Mouse (Mus musculus) kidney, postnatal 4 days (tissue): ENCODE measurements around the gene Efcab3.

Source experiments
- DNase-seq, 2 experiments: peaks; one replicate each; pipeline ENCODE4 v3.0.0; 2021; ENCODE audit warnings: mixed read lengths in 2 of 2

Efcab3 gene

DNA sequence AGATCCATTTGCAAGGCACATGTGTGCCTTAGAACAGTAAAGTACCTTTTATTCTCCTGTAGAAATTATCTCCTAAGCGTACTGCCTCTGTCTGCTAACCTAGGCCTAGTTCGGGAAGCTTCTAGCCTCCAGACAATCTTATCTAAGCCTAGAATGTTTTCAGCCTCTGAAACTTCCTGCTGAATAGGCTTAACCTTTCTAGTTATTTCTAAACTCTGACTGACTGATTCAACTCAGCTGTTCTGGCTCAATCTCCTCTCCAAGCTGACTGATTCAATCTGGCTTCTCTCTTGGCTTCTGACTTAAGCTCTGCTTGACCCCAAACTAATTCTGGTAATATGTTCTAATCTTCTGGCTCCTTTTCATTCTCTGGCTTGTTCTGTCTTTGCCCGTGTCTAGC lies 86.0 kb downstream of the Efcab3 start:
- no peak for DNase-seq

DNA sequence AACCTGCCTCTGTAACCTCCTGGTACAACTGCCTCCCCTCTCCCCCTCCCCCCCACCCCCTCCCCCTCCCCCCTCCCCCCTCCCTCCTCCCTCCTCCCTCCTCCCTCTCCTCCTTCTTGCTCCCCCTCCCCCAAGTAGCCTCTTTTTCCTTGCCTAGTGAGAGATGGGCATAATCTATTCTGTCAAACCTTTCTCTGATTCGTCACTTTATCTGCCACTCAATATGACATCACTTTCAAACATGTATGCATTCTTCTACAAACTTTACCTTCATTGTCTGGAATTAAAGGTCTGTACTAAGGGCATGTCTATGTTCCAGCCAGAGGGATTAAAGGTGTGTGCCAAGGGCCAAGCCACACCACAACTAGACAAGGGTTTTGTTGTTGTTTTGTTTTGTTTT lies 86.4 kb downstream of the Efcab3 start:
- no peak for DNase-seq

DNA sequence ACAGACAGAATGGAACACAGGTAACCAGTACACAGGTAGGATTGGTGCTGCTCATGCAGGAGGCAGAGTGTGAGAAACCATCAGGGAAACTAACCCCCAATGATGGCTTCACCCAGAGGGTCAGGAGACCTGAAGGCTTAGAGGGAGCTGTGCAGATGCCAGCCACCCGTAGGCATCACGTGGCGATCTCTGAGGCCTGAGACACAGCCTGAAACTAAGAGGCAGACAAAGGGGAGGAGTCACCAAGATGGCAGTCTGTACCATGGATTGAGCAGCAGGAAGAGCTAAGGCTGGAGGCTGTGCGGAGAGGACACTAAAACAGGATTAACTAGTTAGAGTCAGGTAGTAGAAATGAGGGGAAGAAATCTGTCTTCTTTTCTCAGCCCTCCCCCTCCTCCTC lies 87.3 kb downstream of the Efcab3 start:
- no peak for DNase-seq

DNA sequence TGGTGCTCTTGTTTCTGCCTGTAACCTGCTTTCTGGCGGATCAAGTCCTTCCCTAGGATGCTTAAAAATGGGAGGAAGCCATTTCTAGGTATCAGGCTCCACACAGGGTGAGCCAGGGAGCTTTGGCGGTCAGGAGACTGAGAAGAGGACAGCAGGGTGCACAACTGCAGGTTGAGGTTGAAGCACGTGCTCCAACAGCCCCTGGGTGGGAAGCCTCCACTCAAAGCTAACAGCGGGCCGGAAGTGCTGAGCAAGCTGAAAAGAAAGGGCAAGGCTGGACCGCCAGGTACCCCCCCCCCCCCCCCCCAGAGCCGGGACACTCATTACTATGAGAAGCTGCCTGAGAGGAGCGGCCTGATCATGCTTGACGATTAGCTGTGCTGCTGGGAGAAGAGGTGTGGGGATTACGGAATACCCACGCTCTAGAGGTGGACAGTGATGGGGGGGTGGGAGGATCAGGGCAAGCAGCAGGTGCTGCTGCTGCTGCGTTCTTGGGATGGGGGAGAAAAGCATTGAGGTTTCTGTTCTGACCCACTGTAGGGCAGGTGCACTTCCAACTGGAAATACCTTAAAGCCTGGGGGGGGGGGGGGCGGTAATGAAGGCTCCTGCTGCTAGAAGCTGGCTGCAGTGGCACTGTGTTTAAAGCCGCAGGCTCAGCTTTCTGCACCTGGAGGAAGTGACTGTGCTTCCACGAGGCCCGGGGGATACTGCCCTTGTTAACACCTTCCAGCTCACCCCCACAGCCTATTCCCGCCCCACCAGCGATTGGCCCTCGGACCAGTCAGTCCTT lies 88.0 kb downstream of the Efcab3 start:
- DNase-seq: peak in 1 of 2 experiments; percentile 37

DNA sequence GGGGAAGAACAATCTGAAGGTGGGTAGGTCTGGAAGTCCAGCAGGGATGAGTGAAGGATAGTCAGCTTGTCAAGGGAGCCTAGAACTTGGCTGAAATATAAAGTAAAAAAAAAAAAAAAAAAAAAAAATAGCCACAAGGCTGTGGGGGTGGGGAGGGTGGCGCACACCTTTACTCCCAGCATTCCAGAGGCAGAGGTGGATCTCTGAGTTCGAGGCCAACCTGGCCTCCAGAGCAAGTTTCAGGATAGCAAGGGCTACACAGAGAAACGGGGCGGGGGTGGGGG lies 88.6 kb downstream of the Efcab3 start:
- no peak for DNase-seq

DNA sequence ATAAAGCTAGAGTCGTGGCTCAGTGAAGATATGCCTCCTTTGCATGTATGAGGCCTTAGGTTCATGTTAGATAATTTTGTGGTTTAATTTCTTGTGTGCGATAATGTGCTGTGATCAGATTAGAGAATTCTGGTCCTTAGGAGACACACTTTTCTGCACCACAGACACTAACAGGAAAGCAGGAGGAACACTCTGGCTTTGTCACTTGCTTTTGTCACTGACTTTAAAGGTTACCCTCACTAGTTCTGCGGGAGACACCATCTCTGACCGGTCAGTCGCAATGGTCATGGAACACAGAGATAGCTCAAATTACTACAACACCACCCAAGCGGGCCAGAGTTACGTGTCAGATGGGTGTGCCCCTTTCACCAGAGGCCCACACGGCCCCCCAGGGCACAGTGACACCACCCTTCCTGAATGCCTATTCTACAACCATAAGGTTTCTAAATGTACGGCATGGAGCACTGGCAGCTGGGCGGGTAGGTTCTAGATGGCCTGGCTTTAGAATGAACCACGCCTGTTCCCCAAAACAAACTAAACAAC lies 89.0 kb downstream of the Efcab3 start:
- DNase-seq: no peak

DNA sequence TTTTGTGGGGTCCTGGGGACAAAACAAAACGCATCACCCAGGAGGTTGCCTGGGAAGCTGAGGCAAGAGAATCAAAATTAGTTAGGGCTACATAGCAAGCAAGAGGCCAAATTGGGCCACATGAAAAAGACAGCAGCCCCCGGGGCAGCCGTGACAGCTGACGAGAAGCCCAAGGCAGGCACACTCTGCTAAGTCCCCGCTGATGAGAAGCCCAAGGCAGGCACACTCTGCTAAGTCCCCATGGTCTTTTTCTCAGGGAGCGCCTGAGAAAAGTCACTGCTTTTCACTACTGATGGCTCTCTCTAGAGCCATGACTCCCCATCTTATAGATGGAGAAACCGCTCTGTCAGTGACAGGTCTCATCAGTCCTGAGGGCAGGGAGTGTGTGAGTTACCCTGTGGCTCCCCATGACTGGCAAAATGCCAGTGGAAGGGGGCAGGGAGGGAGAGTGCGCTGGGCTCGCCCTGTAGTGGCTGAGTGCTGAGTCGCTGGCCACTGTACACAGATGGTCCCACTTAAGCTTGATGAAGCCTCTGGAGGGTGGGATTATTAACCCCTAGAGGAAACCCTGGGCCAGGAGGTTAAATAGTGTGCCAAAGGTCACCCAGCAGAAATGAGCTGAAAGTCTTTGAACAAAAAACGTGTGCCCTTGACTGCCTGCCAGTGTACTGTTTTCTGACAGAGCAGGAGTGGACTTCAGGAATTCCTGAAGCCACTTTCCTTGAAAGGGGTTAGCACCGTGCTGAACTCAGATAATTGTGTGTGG lies 89.9 kb downstream of the Efcab3 start:
- DNase-seq: peak; percentile 71 to 81

DNA sequence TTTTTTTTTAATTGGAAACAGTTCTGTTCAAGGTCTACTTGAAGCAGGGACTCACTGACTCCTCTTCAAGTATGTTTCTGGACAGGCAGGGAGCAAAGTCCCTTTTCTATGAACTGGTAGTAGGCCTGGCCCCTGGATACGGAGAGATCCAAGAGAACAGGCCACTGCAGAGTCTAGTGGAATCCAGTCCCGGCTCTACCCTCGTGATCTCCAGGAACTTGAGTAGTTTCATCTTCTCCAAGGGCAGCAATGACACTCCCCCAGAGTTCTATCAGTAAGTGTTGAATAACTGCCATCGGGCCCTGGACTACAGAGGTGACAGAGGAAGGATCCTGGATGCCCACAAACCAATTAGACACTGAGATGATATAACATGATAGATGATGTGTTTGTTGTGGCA lies 92.5 kb downstream of the Efcab3 start:
- peak in 1 of 2 experiments; percentile 50 for DNase-seq

DNA sequence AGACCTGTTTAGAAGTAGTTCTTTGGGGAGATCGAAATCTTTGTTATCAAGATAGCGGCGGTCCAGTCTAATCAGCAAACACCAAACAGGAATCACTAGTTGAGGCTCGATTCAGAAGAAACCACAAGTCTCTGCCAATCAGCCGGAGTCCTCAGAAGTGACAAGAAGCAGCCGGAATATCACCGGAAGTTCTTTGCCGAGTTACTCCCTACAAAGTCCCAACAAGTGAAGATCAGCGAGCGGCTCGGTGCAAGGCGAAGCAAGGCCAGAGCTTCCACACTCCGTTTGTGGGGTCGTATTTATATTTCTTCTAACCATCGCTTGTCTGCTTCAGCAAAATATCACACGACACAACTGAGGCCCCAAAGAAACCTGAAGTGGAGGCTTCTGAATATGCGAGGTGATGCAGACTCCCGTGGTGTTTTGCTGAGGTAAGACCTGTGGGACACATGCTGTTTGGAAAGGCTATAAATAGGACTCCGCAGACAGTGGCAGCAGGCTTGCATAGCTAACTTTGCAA lies 93.4 kb downstream of the Efcab3 start:
- DNase-seq: peak in 1 of 2 experiments; percentile 18

DNA sequence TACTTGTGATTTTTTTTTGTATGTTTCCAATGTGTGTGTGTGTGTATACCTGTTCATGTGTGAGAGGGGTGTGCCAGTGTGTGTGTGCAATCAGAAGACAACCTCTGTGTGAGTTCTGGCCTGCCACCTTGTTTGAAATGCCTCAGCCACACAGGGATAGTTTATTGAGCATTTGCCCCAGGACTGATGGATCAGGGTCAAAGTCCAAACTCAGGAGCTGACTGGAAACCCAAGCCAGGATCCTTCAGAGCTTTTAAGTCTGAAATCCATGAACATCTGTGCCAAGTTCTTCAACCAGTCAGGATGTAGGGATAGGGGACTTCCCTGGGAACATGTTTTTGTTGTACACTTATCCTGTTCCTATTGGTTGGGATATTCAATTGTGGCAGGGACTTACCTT lies 94.7 kb downstream of the Efcab3 start:
- DNase-seq: no peak

DNA sequence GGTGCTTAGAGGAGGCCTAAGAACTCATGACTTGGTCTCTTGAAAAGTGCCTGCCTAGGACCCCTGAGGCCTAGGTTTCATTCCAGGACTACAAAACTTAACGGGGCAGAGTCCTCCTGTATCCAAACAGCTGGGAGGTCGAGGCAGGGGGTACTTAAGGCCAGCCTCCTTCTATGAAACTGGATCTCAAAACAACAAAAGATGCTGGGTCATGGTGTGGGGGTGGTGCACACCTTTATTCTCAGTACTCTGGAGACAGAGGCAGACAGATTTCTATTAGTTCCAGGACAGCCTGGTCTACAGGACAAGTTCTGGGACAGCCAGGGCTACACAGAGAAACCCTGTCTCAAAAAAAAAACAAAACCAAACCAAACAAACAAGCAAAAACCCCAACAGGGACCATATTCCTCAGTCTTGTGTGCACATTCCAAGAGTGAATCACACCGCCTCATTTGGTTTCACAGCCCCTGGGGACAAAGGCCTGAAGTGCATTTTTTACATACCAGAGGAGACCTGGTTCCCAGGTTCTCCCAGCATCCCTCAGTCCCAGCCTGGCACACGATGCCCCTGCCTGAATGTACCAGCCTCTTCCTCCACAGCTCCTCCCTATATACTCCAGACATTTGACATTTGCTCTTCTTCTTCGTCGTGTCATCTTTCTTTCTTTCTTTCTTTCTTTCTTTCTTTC lies 96.4 kb downstream of the Efcab3 start:
- no peak for DNase-seq

DNA sequence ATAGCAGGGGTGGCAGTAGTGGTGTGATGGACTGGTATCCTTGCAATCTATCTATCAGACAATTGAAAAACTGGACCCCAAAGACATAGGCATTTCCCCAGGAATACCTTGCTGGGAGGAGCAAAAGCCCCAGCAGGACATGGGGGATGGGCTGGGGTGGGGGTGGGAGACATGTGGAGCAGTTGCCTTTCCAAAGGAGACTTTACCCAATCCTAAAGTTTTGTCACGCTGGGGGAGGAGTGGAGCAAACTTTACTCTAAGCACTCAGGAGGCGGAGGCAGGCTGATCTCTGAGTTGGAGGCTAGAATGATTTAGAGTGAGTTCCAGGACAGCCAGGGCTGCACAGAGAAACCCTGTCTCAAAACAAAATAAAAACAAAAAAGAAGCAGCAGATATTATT lies 98.0 kb downstream of the Efcab3 start:
- no peak for DNase-seq

DNA sequence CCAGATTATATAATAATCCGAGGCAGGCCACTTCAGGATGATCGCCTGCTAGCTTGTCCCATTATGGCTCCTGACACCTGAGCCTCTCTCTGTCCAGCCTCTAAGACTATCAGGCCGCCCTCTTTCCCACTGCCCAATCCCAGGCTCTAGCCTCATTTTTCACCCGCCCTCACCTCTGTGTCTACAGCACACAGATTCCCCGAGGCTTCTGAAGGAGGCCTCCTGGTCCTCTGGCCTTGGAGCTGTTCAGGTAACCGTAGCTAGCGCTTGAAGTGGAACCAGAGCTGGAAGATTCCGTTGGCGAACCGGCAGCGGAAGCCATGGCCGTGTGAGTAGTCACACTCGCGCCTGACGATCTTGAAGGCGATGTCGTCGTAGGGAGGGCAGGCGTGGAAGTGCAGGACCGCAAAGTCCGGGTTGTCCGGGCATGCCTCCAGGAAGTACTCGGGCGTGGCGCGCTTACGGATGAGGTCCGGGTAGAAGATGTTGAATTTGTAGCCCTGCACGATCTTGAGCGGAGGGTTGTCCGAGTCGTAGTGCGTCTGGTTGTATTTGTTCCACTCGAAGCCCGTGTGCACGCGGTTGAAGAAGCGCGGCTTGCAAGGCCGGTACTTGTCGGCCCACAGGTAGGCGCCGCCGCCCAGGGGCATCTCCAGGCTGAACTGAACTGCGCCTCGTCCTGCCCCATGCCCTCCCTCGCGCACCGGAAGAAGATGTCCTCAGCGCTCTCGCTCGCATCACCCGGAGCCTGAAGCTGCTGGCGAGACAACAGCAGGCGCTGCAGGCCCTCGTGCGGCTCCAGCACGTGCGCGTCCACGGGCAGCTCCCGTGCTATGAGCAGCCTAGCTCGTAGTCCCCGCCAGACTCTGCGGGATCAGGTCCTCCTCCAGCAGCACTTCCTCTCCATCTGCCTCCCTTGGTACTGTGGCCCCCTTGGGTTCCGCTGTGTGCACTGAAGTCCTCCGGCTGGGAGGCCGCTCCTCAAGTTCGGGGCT lies 101.4 kb downstream of the Efcab3 start:
- DNase-seq: no peak

DNA sequence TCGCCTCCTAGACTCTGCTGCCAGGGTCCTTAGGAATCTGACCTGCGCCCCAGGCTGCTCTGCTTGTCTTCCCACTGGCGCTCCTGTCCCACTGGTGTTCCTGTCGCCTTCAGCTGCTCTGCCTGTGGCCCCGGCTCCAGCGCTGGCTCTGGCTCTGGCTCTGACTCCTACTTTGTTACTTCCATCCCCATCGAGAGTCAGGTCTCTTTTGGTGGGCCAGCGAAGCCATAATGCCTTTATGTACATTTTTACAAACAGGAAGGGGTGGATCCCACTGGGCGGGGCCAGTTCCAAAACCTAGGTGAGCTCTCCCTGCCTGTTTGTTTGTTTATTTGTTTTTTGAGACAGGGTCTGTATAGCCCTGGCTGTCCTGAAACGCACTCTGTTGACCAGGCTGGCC lies 103.4 kb downstream of the Efcab3 start:
- DNase-seq: no peak
